Mouse (Mus musculus) neural tube, embryonic 15.5 days (tissue): ENCODE data around the gene Adgre5. TPM values are rescaled to one million over a fixed set of nuclear protein-coding genes. Genes with fewer than 3 reads are reported as not detected.

Experiments
- ATAC-seq: fragments of 200-750 bp; cut with Nextera tagmentation; 2 replicates; pipeline ENCODE4 v1.8.0; 2017; ENCODE audit warnings: mild to moderate bottlenecking, moderate TSS enrichment, moderate library complexity; ENCODE audit not compliant: low FRiP score
- H3K27ac ChIP-seq: fragments of 300-500 bp; sonication (generic); replicated peaks from 2 replicates; pipeline ENCODE4 v1.5.1; 2015; ENCODE audit warnings: mild to moderate bottlenecking, inconsistent platforms
- H3K27me3 ChIP-seq: fragments of 300-500 bp; sonication (generic); replicated peaks from 2 replicates; pipeline ENCODE4 v1.6.1; 2015; ENCODE audit warnings: inconsistent platforms
- H3K36me3 ChIP-seq: fragments of 300-500 bp; sonication (generic); 2 replicates; pipeline ENCODE4 v1.6.1; 2015; ENCODE audit warnings: inconsistent platforms
- H3K4me1 ChIP-seq: fragments of 300-500 bp; sonication (generic); 2 replicates; pipeline ENCODE4 v1.6.1; 2015; ENCODE audit warnings: inconsistent platforms
- H3K4me2 ChIP-seq: fragments of 300-500 bp; sonication (generic); 2 replicates; pipeline ENCODE4 v1.6.1; 2015; ENCODE audit warnings: inconsistent platforms, mild to moderate bottlenecking, moderate library complexity
- H3K4me3 ChIP-seq: fragments of 300-500 bp; sonication (generic); replicated peaks from 2 replicates; pipeline ENCODE4 v1.5.1; 2015; ENCODE audit warnings: mild to moderate bottlenecking, inconsistent platforms
- H3K9ac ChIP-seq: fragments of 300-500 bp; sonication (generic); replicated peaks from 2 replicates; pipeline ENCODE4 v1.6.1; 2015; ENCODE audit warnings: mild to moderate bottlenecking, inconsistent platforms
- H3K9me3 ChIP-seq: fragments of 300-500 bp; sonication (generic); replicated peaks from 2 replicates; pipeline ENCODE4 v1.6.1; 2016; ENCODE audit warnings: inconsistent platforms
- WGBS: fragments of 180-500 bp; shearing (Covaris S2); methylation state at CpG from one replicate; pipeline ENCODE4 v1.1.7; 2015; ENCODE audit warnings: mixed read lengths; 5-methylcytosine and 5-hydroxymethylcytosine counted together
- polyA plus RNA-seq: library from polyadenylated mRNA; unstranded; fragments of >200 nt; fragmentation: Nextera tagmentation; extraction: Ambion mirVana; gene quantifications from 2 replicates; pipeline ENCODE4 v1.2.1, GENCODE M21; 2015

The Adgre5 gene
- 12.2 and 15.5 TPM in 2 replicates for polyA plus RNA-seq

DNA sequence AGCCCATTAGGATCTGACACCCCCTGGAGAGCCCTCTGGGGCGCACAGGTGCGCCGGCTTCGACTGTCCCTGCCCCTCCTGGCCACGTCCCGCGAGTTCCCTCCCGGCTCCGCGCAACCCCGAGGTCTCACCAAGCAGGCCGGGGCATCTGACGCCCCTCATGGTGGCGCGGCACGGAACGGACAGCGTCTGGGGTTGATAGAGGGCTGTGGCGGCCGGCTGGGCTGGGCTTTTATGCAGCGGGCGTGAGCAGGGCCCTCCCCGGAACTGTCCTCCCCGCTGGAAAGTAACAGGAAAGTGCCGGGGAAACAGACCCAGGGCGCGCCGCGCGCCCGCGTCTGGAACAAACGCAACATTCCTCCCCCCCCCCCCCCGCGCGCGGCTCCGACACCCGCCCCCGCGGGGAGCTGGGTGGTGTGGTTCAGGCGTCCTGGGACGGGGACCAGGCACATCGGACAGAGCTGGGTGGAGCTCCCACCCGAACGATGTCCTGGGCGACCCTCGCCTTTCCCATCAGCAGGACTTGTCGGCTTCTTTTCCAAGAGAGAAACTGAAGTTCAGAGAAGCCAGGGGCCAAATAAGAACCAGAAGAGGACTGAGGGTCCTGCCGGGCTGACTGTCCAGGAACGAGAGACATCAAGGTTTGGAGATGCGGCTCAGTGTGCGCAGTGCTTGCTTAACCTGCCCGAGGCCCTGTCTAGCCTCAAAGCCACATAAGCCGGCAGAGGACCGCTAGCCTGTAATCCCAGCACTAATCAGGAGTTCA, at the start of gene Adgre5:
Adgre5 (minus strand) TSS at position 351 of the 766 bp plus-strand sequence.
- peaks cover 10% of the 10 kb centered on the region for H3K4me1 ChIP-seq
- H3K27ac ChIP-seq: peak within 1 kb of the TSS; percentile 64
- H3K27me3 ChIP-seq: peaks cover 39% of the 10 kb centered on the region
- H3K9ac ChIP-seq: peak within 1 kb of the TSS; percentile 54
- ATAC-seq: no peak; the same call in 1 of the 2 replicates
- H3K9me3 ChIP-seq: no peaks in the 10 kb centered on the region
- H3K36me3 ChIP-seq: no peaks in the 10 kb centered on the region
- WGBS: 2% methylated on average over 41 of the region's 56 CpGs
- H3K4me3 ChIP-seq: peak within 1 kb of the TSS; percentile 46
- H3K4me2 ChIP-seq: peak within 1 kb of the TSS; percentile 88

DNA sequence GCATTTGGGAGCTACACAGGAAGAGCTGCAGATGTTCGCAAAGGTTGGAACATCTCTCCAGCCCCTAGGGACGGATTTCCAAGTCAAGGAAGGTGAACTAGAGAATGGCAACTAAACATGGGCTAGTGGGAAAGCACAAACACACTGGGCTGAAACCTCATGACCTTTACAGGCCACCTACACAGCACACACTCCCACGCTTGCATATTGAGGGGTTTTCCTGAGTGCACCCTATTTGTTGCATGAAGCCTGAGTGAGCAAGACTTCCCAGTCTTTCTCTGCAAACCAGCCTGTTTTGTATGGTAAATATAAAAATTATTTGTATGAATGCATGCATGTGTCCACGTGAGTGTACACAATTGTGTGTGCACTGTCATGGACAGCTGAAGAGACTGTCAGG, 48.7 kb upstream of the Adgre5 start:
- no peak overlapping the region for H3K4me3 ChIP-seq
- H3K9me3 ChIP-seq: no peaks in the 10 kb centered on the region
- no peak overlapping the region for H3K27ac ChIP-seq
- H3K4me1 ChIP-seq: peaks cover 16% of the 10 kb centered on the region
- no peak overlapping the region for H3K9ac ChIP-seq
- ATAC-seq: no peak
- no peaks in the 10 kb centered on the region for H3K36me3 ChIP-seq
- peaks cover under 1% of the 10 kb centered on the region; the same call in 1 of the 2 replicates for H3K27me3 ChIP-seq
- no peak overlapping the region for H3K4me2 ChIP-seq
- WGBS: 80% methylated on average over 4 of the region's 4 CpGs

GRCm38 (mm10) chr8:83785046-83785445, 43.9 kb upstream of the Adgre5 start:
- H3K9ac ChIP-seq: no peak overlapping the region
- H3K9me3 ChIP-seq: no peaks in the 10 kb centered on the region
- no peak overlapping the region for H3K4me3 ChIP-seq
- ATAC-seq: no peak
- H3K36me3 ChIP-seq: no peaks in the 10 kb centered on the region
- no peak overlapping the region for H3K4me2 ChIP-seq
- peaks cover 21% of the 10 kb centered on the region for H3K27me3 ChIP-seq
- 77% methylated on average over 10 of the region's 10 CpGs for WGBS
- H3K4me1 ChIP-seq: peaks cover 8% of the 10 kb centered on the region
- H3K27ac ChIP-seq: no peak overlapping the region

- H3K27ac ChIP-seq: peak overlapping the region; percentile 54; the same call in 1 of the 2 replicates
- H3K4me1 ChIP-seq: peaks cover 8% of the 10 kb centered on the region
- peaks cover 26% of the 10 kb centered on the region for H3K27me3 ChIP-seq
- peak overlapping the region; percentile 17; the same call in 1 of the 2 replicates for H3K9ac ChIP-seq
- peak overlapping the region; percentile 19; the same call in 1 of the 2 replicates for H3K4me3 ChIP-seq
- 13% methylated on average over 28 of the region's 28 CpGs for WGBS
- H3K9me3 ChIP-seq: no peaks in the 10 kb centered on the region
- H3K36me3 ChIP-seq: no peaks in the 10 kb centered on the region
- peak; percentile 86 for ATAC-seq
- peak overlapping the region; percentile 48 for H3K4me2 ChIP-seq
Measured at GRCm38 (mm10) chr8:83782832-83783558, 41.9 kb upstream of the Adgre5 start.

- Histone ChIP-seq H3K9me3 (no peaks in the 10 kb centered on the region), H3K27ac (no peak overlapping the region), H3K36me3 (no peaks in the 10 kb centered on the region), H3K9ac (no peak overlapping the region), H3K27me3 (peaks cover 39% of the 10 kb centered on the region), H3K4me2 (no peak overlapping the region), H3K4me3 (no peak overlapping the region), H3K4me1 (peaks cover 8% of the 10 kb centered on the region)
- 63% methylated on average over 5 of the region's 5 CpGs for WGBS
- ATAC-seq: no peak
Measured at GRCm38 (mm10) chr8:83779610-83780009, 38.5 kb upstream of the Adgre5 start.

DNA sequence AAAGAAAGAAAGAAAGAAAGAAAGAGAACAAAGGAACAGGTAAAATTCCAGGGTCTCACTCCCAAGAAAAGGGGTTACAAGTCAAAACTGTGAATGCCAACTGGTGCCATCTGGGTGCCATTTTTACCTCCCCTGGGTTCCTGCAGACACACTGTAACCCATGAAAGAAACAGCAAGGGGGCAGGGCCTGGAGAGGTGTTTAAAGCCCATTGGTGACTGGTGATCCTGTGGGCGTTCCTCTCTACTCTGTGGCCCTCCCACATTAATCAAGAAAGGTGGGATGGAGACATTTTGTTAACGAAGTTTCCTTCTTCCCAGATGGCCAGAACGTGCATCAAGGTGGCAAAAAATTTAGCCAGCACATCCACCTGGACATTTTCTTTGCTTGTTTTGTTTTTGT, 36.9 kb upstream of the Adgre5 start:
- Histone ChIP-seq H3K4me1 (peaks cover 13% of the 10 kb centered on the region), H3K27me3 (peaks cover 42% of the 10 kb centered on the region), H3K27ac (no peak overlapping the region), H3K4me2 (no peak overlapping the region), H3K36me3 (no peaks in the 10 kb centered on the region), H3K9ac (no peak overlapping the region), H3K4me3 (no peak overlapping the region), H3K9me3 (no peaks in the 10 kb centered on the region)
- 79% methylated on average over 3 of the region's 3 CpGs for WGBS
- no peak for ATAC-seq

GRCm38 (mm10) chr8:83776632-83777031, 35.5 kb upstream of the Adgre5 start:
- WGBS: 30% methylated on average over 4 of the region's 4 CpGs
- Histone ChIP-seq H3K4me2 (no peak overlapping the region), H3K36me3 (no peaks in the 10 kb centered on the region), H3K4me1 (peaks cover 18% of the 10 kb centered on the region), H3K9me3 (no peaks in the 10 kb centered on the region), H3K27me3 (peaks cover 42% of the 10 kb centered on the region), H3K9ac (no peak overlapping the region), H3K27ac (no peak overlapping the region), H3K4me3 (no peak overlapping the region)
- ATAC-seq: no peak

GRCm38 (mm10) chr8:83774221-83774620, 33.1 kb upstream of the Adgre5 start:
- no peaks in the 10 kb centered on the region for H3K36me3 ChIP-seq
- H3K27me3 ChIP-seq: peaks cover 32% of the 10 kb centered on the region
- no peak overlapping the region for H3K27ac ChIP-seq
- no peak overlapping the region for H3K9ac ChIP-seq
- ATAC-seq: no peak
- H3K4me2 ChIP-seq: no peak overlapping the region
- 31% methylated on average over 2 of the region's 2 CpGs for WGBS
- no peak overlapping the region for H3K4me3 ChIP-seq
- H3K9me3 ChIP-seq: no peaks in the 10 kb centered on the region
- peaks cover 18% of the 10 kb centered on the region for H3K4me1 ChIP-seq

- peaks cover 32% of the 10 kb centered on the region for H3K27me3 ChIP-seq
- no peak overlapping the region for H3K9ac ChIP-seq
Measured at GRCm38 (mm10) chr8:83773452-83773846, 32.3 kb upstream of the Adgre5 start.

GRCm38 (mm10) chr8:83772701-83773451, 31.8 kb upstream of the Adgre5 start:
- peaks cover 32% of the 10 kb centered on the region for H3K27me3 ChIP-seq
- H3K9me3 ChIP-seq: no peaks in the 10 kb centered on the region
- peak overlapping the region; percentile 64 for H3K4me2 ChIP-seq
- H3K9ac ChIP-seq: peak overlapping the region; percentile 29; the same call in 1 of the 2 replicates
- no peak overlapping the region for H3K27ac ChIP-seq
- peak; percentile 86 for ATAC-seq
- H3K4me3 ChIP-seq: peak overlapping the region; percentile 35
- peaks cover 18% of the 10 kb centered on the region for H3K4me1 ChIP-seq
- no peaks in the 10 kb centered on the region for H3K36me3 ChIP-seq
- 6% methylated on average over 25 of the region's 25 CpGs for WGBS

More at GRCm38 (mm10) chr8:83773452-83773846, 32.3 kb upstream of the Adgre5 start:
- Histone ChIP-seq H3K27ac (no peak overlapping the region), H3K36me3 (no peaks in the 10 kb centered on the region), H3K4me2 (peak overlapping the region; percentile 64), H3K4me1 (peaks cover 18% of the 10 kb centered on the region), H3K9me3 (no peaks in the 10 kb centered on the region), H3K4me3 (peak overlapping the region; percentile 35; the same call in 1 of the 2 replicates)
- ATAC-seq: no peak
- WGBS: 43% methylated on average over 6 of the region's 6 CpGs

GRCm38 (mm10) chr8:83771791-83772190, 30.7 kb upstream of the Adgre5 start:
- ATAC-seq: no peak
- H3K36me3 ChIP-seq: no peaks in the 10 kb centered on the region
- H3K4me1 ChIP-seq: peaks cover 18% of the 10 kb centered on the region
- H3K9ac ChIP-seq: no peak overlapping the region
- no peak overlapping the region for H3K4me3 ChIP-seq
- H3K27ac ChIP-seq: no peak overlapping the region
- H3K4me2 ChIP-seq: no peak overlapping the region
- H3K27me3 ChIP-seq: peaks cover 28% of the 10 kb centered on the region
- WGBS: 68% methylated on average over 4 of the region's 4 CpGs
- no peaks in the 10 kb centered on the region for H3K9me3 ChIP-seq
